Mouse (Mus musculus) forebrain, embryonic 16.5 days (tissue): ENCODE results near the gene Pdik1l. TPM values are rescaled to one million over a fixed set of nuclear protein-coding genes. Genes with fewer than 3 reads are reported as not detected.
"Not testable (repeated sequence)": the region's sequence is repeated elsewhere in the genome, so short reads cannot be mapped to it uniquely, and the experiment has no call there.

Source experiments
- ATAC-seq: fragments of 200-750 bp; cut with Nextera tagmentation; 2 replicates; pipeline ENCODE4 v1.8.0; 2017; ENCODE audit warnings: mild to moderate bottlenecking, moderate library complexity
- H3K27ac ChIP-seq: fragments of 300-500 bp; sonication (generic); 2 replicates; pipeline ENCODE4 v1.5.1; 2014; ENCODE audit warnings: low read length, control low read depth
- H3K27me3 ChIP-seq: fragments of 300-500 bp; sonication (generic); replicated peaks from 2 replicates; pipeline ENCODE4 v1.6.1; 2014; ENCODE audit warnings: low read length; ENCODE audit not compliant: control insufficient read depth, insufficient read depth
- H3K36me3 ChIP-seq: fragments of 300-500 bp; sonication (generic); 2 replicates; pipeline ENCODE4 v1.6.1; 2014; ENCODE audit not compliant: control insufficient read depth, insufficient read depth
- H3K4me1 ChIP-seq: fragments of 300-500 bp; sonication (generic); replicated peaks from 2 replicates; pipeline ENCODE4 v1.6.1; 2014; ENCODE audit warnings: low read length; ENCODE audit not compliant: control insufficient read depth, insufficient read depth
- H3K4me2 ChIP-seq: fragments of 300-500 bp; sonication (generic); 2 replicates; pipeline ENCODE4 v1.6.1; 2014; ENCODE audit warnings: mild to moderate bottlenecking, low read length, control low read depth
- H3K4me3 ChIP-seq: fragments of 300-500 bp; sonication (generic); replicated peaks from 2 replicates; pipeline ENCODE4 v1.5.1; 2014; ENCODE audit warnings: mild to moderate bottlenecking, low read length, control low read depth
- H3K9ac ChIP-seq: fragments of 300-500 bp; sonication (generic); replicated peaks from 2 replicates; pipeline ENCODE4 v1.6.1; 2014; ENCODE audit warnings: low read depth, low read length, control low read depth
- H3K9me3 ChIP-seq: fragments of 300-500 bp; sonication (generic); 2 replicates; pipeline ENCODE4 v1.6.1; 2016; ENCODE audit warnings: low read length; ENCODE audit not compliant: control insufficient read depth
- WGBS: fragments of 180-500 bp; shearing (Covaris S2); extraction: QIAGEN DNeasy Blood & Tissue Kit; methylation state at CpG from one replicate; pipeline ENCODE4 v1.1.7; 2014; 5-methylcytosine and 5-hydroxymethylcytosine counted together
- polyA plus RNA-seq: library from polyadenylated mRNA; unstranded; fragments of >200 nt; fragmentation: Nextera tagmentation; extraction: Ambion mirVana; gene quantifications from 2 replicates; pipeline ENCODE4 v1.2.1, GENCODE M21; 2015

Pdik1l gene
- polyA plus RNA-seq, 1 experiment from 2014 or later: 46.7 TPM

DNA sequence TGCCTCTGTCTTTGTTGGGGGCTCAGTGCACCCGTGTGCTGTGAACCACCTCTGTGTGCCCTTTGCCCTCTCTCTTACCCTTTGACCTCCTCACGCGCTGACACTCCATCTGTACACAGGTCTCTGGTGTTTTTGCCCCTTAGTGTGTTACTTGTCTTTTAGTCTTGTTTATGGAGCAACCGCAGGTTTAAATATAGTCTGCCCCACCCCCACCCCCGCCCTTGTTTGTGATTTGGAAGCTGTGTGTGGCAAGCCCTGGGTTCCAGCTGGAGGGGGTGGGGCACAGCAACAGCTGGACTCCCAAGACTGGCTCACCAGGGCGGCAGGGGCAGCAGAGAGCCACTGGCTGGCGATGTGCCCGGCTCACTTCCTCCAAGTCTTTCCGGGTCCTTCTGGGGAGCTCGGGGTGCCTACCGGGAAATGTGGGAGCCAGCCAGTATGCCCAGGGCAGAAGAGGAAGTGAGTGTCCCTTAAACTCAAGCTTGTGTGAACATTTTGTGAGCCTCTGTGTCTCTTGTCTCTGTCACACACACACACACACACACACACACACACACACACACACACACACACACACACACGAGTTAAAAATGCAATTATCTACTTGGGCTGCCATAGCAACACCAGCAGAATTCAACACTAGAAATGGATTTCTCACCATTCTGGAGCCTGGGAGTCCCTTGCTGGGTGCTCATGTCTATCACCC lies 19.8 kb upstream of the Pdik1l start:
- Histone ChIP-seq H3K9me3 (no peaks in the 10 kb centered on the region), H3K9ac (no peak overlapping the region), H3K27ac (peak overlapping the region; percentile 33; the same call in 1 of the 2 replicates), H3K4me2 (peak overlapping the region; percentile 35), H3K4me3 (no peak overlapping the region; the same call in 1 of the 2 replicates), H3K4me1 (peaks cover 7% of the 10 kb centered on the region), H3K36me3 (no peaks in the 10 kb centered on the region), H3K27me3 (no peaks in the 10 kb centered on the region)
- 14% methylated on average over 12 of the region's 12 CpGs for WGBS
- peak; percentile 67 for ATAC-seq

DNA sequence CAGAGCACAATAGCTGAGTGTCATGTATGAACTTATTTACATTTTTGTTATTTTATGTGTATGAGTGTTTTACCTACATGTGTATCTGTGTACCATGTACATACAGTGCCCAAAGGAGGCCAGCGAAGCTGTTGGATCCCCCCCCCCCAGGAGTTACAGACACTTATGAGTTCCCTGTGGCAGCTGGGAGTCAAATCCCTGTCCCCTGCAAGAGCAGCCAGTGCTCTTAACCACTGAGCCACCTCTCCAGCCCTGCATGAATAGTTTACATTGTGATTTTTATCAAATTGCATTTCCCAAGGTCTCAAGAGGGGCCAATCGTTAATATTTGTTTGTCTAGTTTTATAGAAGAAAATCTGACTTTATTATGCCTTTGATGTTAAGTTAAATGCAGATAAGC lies 19.3 kb upstream of the Pdik1l start:
- H3K4me2 ChIP-seq: no peak overlapping the region; the same call in 1 of the 2 replicates
- no peak overlapping the region; the same call in 1 of the 2 replicates for H3K27ac ChIP-seq
- no peak overlapping the region for H3K9ac ChIP-seq
- H3K4me3 ChIP-seq: no peak overlapping the region
- no peak for ATAC-seq
- H3K36me3 ChIP-seq: no peaks in the 10 kb centered on the region
- 76% methylated on average over 2 of the region's 2 CpGs for WGBS
- peaks cover 7% of the 10 kb centered on the region for H3K4me1 ChIP-seq
- no peaks in the 10 kb centered on the region for H3K9me3 ChIP-seq
- H3K27me3 ChIP-seq: no peaks in the 10 kb centered on the region

DNA sequence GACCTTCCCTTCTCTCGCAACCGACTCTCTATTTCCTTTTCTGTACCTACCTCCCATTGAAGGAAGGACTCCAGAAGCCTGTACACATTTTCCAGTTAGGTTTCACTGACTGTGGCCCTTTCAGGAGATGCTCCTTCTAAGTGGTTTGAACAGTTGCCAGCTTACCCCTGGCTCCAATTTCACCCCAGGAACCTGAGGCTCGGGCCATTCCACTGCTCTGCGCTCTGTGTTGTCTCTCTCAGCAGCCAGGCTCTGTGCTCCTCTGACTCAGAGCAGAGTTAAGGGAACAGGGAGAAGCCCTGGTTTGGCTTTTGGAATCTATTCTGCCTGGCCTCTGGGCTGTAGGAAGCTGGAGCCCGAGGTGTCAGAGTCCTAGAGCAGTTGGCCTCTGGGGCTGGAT lies 14.4 kb upstream of the Pdik1l start:
- Histone ChIP-seq H3K4me3 (no peak overlapping the region), H3K4me1 (no peaks in the 10 kb centered on the region; the same call in 1 of the 2 replicates), H3K9me3 (no peaks in the 10 kb centered on the region), H3K27ac (no peak overlapping the region), H3K4me2 (no peak overlapping the region), H3K9ac (no peak overlapping the region), H3K36me3 (no peaks in the 10 kb centered on the region), H3K27me3 (no peaks in the 10 kb centered on the region)
- ATAC-seq: no peak
- 85% methylated on average over 5 of the region's 5 CpGs for WGBS

DNA sequence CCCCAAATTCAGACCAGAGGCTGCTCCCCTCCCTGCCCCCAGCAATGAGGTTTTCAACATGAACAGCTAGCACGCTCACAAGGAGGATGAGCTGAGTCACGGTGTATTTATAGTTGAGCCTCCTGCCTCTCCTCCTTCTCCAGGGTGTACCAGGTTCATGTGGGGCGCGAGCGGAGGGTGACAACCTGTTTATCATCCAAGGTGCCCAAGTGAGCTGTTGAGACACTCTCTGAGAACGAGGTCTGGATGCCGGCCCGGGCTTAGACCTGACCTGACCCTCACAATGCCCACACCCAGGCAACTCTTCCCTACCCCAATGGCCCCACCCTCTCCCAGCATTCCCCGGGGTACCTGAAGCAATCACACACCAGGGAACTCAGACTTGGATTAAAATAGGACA lies 12.6 kb upstream of the Pdik1l start:
- H3K4me3 ChIP-seq: no peak overlapping the region
- H3K36me3 ChIP-seq: no peaks in the 10 kb centered on the region
- no peak overlapping the region for H3K27ac ChIP-seq
- H3K9ac ChIP-seq: no peak overlapping the region
- ATAC-seq: no peak
- 82% methylated on average over 9 of the region's 9 CpGs for WGBS
- no peak overlapping the region for H3K4me2 ChIP-seq
- H3K4me1 ChIP-seq: no peaks in the 10 kb centered on the region
- H3K9me3 ChIP-seq: 0 out of 2 replicates have a peak, but pooled peaks cover 3% of the 10 kb centered on the region
- no peaks in the 10 kb centered on the region for H3K27me3 ChIP-seq

DNA sequence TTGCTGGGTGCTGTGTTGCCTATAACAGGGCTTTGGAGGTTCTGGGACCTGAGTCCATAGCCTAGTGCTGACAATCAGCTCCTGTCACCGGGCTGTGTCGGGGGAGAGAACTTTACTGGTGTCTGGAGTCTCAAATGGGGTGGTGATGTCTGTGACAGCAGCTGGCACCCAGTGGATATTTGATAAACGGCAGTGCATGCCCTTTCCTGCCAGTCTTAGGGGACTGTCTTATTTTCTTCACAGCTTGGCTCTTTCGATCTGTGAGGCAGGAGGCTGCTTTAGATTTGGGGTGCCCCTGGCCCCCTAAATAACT lies 11.8 kb upstream of the Pdik1l start:
- ATAC-seq: no peak
- Histone ChIP-seq H3K9ac (no peak overlapping the region), H3K27me3 (no peaks in the 10 kb centered on the region), H3K27ac (no peak overlapping the region), H3K36me3 (no peaks in the 10 kb centered on the region), H3K4me3 (no peak overlapping the region), H3K9me3 (0 out of 2 replicates have a peak, but pooled peaks cover 3% of the 10 kb centered on the region), H3K4me2 (no peak overlapping the region), H3K4me1 (no peaks in the 10 kb centered on the region)
- WGBS: 58% methylated on average over 4 of the region's 4 CpGs

DNA sequence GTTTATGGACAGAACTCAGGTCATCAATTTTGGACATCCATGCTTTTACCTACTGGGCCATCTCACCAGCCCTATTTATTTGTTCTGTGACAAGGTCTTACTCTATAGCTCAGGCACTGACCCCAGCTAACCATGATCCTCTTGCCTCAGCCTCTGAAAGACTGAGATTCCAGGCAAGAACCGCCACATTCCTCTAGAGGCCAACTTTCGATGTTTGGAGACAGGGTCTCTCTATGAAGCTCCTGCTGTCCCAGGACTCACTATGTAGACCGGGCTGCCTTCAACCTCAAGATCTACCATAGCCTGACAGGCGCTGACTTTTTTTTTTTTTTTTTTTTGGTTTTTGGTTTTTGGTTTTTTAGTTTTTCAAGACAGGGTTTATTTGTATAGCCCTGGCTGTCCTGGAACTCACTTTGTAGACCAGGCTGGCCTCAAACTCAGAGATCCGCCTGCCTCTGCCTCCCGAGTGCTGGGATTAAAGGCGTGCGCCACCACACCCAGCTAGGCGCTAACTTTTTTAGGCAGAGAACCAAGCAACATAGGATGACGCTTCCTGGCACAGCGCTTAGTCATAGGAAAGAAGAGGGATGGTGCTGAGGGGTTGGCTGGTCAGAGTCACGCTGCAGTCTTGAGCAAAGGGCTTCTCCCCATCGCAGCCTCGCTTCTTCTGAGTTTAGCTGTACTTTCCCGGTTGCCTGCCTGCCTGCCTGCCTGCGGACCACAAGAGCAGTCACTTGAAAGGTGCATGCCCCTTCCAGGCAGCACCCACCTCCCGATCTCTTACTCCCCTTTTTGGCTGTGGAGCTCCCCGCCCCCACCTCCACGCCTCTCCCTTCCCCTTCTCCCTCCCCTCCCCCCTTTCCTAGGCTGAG lies 11.2 kb upstream of the Pdik1l start:
- Histone ChIP-seq H3K27ac (no peak overlapping the region), H3K9ac (no peak overlapping the region), H3K36me3 (no peaks in the 10 kb centered on the region), H3K4me1 (no peaks in the 10 kb centered on the region), H3K27me3 (no peaks in the 10 kb centered on the region), H3K4me2 (no peak overlapping the region), H3K9me3 (0 out of 2 replicates have a peak, but pooled peaks cover 3% of the 10 kb centered on the region), H3K4me3 (no peak overlapping the region)
- WGBS: 76% methylated on average over 19 of the region's 19 CpGs
- no peak for ATAC-seq

DNA sequence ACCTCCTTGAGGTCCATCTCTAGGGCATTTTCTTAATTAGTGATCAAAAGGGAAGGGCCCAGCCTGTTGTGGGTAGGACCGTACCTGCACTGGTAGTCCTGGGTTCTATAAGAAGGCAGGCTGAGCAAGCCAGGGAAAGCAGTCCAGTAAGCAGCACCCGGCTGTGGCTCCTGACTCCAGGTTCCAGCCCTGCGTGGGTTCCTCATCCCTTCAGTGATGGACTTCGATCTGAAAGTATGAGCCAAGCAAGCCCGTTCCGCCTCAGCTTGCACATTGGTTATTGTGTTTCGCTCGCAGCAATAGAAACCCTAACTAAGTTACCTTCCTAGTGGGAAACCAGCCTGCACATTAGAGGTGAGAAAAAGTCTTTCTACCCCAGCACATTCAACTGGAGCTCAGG lies 9.7 kb upstream of the Pdik1l start:
- H3K4me1 ChIP-seq: no peaks in the 10 kb centered on the region
- H3K4me2 ChIP-seq: no peak overlapping the region
- WGBS: 92% methylated on average over 8 of the region's 8 CpGs
- H3K9me3 ChIP-seq: 0 out of 2 replicates have a peak, but pooled peaks cover 3% of the 10 kb centered on the region
- H3K4me3 ChIP-seq: no peak overlapping the region
- H3K27ac ChIP-seq: no peak overlapping the region
- ATAC-seq: no peak
- no peaks in the 10 kb centered on the region for H3K27me3 ChIP-seq
- H3K9ac ChIP-seq: no peak overlapping the region
- H3K36me3 ChIP-seq: no peaks in the 10 kb centered on the region

DNA sequence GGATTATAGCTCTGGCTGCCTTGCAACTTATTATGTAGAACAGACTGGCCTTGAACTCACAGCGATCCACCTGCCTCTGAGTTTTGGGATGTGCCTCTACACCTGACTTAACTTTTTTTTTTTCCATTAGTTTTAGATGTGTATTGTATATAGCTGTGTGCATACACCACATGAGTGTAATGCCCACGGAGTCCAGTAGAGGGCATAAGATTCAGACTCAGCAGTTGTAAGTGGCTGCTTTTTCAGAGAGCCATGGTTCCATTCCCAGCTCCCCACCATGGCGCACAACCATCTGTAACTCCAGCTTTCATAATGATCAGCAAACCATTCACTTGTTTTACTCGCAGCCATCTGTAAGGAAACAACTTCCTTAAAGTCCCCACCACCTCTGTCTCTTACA lies 8.8 kb upstream of the Pdik1l start:
- ATAC-seq: no peak
- Histone ChIP-seq H3K4me2 (no peak overlapping the region), H3K36me3 (no peaks in the 10 kb centered on the region), H3K9me3 (0 out of 2 replicates have a peak, but pooled peaks cover 3% of the 10 kb centered on the region), H3K4me1 (no peaks in the 10 kb centered on the region), H3K27ac (no peak overlapping the region), H3K27me3 (no peaks in the 10 kb centered on the region), H3K9ac (no peak overlapping the region), H3K4me3 (no peak overlapping the region)
- 97% methylated on average over 4 of the region's 4 CpGs for WGBS

DNA sequence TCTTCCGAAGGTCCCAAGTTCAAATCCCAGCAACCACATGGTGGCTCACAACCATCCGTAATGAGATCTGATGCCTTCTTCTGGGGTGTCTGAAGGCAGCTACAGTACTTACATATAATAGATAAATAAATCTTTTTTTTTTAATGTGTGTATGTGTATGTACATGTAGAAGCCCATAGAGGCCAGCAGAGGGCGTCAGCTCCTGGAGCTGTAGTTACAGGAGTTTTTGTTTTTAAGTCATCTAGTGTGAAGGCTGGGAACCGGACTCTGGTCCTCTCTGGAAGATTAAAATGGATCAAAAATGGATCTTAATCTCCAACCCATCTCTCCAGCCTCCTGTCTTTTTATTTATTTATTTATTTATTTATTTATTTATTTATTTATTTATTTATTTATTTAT lies 8.4 kb upstream of the Pdik1l start:
- ATAC-seq, H3K9me3 ChIP-seq, H3K4me2 ChIP-seq, H3K4me3 ChIP-seq, H3K27me3 ChIP-seq, H3K4me1 ChIP-seq, H3K36me3 ChIP-seq, H3K9ac ChIP-seq, H3K27ac ChIP-seq: not testable (repeated sequence)
- 91% methylated on average over 4 of the region's 4 CpGs for WGBS
